Mouse (Mus musculus) E14TG2a.4 (cell line): ENCODE measurements at regions not wholly inside any gene's neighbourhood (a gene's known extent, or its start where the extent isn't known, plus 50 kb on each side); places are given as distances from the start of the nearest gene placed in this dataset.
A peak's percentile ranks its signal among the peaks of the same experiment; 100 is the strongest.

Experiments used
- H3K27me3 ChIP-seq: 2 replicates; pipeline ENCODE4 v1.6.1; 2014; ENCODE audit warnings: low read length, control low read depth; ENCODE audit not compliant: insufficient read depth
- H3K36me3 ChIP-seq: 2 replicates; pipeline ENCODE4 v1.6.1; 2014; ENCODE audit warnings: low read length, control low read depth; ENCODE audit not compliant: insufficient read depth
- H3K4me1 ChIP-seq: replicated peaks from 2 replicates; pipeline ENCODE4 v1.6.1; 2014; ENCODE audit warnings: low read depth, low read length, control low read depth
- H3K4me3 ChIP-seq: replicated peaks from 2 replicates; pipeline ENCODE4 v1.5.1; 2014; ENCODE audit warnings: mild to moderate bottlenecking, low read length
- H3K9me3 ChIP-seq: 2 replicates; pipeline ENCODE4 v1.6.1; 2014; ENCODE audit warnings: low read length, control low read depth
- CTCF ChIP-seq: conservative IDR thresholded peaks from 2 replicates; pipeline ENCODE4 v1.5.1; 2014; ENCODE audit warnings: low read length
- NANOG ChIP-seq: IDR thresholded peaks from 2 replicates; pipeline ENCODE4 v1.6.1; 2014; ENCODE audit warnings: borderline replicate concordance, low read length, mixed read lengths
- POU5F1 ChIP-seq: IDR thresholded peaks from 2 replicates; pipeline ENCODE4 v1.6.1; 2014; ENCODE audit warnings: low read length, borderline replicate concordance

DNA sequence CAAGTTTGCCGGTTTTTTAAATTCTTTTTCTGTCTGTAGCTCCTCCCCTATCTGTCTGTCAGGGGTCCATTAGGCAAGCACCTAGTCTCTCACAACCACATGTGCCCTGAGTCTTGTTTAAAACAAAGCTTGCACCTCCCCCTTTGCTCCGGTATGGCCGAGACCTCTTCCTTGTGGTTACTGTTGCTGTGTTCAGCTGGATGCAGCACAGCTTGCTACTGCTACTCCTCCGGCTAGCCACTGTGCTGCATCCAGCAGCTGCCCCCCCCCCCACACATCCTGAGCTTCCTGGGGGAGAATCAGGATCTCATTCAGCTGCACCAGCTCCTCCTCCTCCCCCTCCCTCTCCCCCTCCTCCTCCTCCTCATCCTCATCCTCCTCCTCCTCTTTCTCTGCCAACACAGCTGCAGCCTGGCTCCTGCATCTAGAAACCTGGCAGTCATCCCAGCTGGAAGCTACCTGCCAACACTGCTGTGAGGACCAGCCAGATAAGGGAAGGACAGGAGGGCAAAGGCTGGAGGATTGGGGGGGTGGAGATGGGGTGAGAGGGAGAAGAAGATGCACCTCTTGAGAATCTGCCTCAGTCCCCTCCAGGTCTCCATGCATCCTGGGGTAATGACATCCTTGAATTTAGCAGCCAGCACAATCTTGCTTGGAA, 114.8 kb upstream of the Tmem260 start:
- Histone ChIP-seq H3K27me3 (0 out of 2 replicates have a peak, but pooled peaks cover 3% of the 10 kb centered on the region), H3K9me3 (peaks cover 20% of the 10 kb centered on the region), H3K4me3 (no peak overlapping the region), H3K36me3 (no peaks in the 10 kb centered on the region), H3K4me1 (0 out of 2 replicates have a peak, but pooled peaks cover 10% of the 10 kb centered on the region)
- TF ChIP-seq NANOG = no peak
- no peak for TF ChIP-seq POU5F1
- TF ChIP-seq CTCF = no peak

GRCm38 (mm10) chr14:48331623-48332000, 114.3 kb upstream of the Tmem260 start:
- H3K9me3 ChIP-seq = peaks cover 20% of the 10 kb centered on the region
- TF ChIP-seq POU5F1 = no peak
- TF ChIP-seq CTCF = no peak
- TF ChIP-seq NANOG = no peak
- H3K27me3 ChIP-seq = 0 out of 2 replicates have a peak, but pooled peaks cover 3% of the 10 kb centered on the region
- H3K4me3 ChIP-seq = no peak overlapping the region
- 0 out of 2 replicates have a peak, but pooled peaks cover 10% of the 10 kb centered on the region for H3K4me1 ChIP-seq
- no peaks in the 10 kb centered on the region for H3K36me3 ChIP-seq

DNA sequence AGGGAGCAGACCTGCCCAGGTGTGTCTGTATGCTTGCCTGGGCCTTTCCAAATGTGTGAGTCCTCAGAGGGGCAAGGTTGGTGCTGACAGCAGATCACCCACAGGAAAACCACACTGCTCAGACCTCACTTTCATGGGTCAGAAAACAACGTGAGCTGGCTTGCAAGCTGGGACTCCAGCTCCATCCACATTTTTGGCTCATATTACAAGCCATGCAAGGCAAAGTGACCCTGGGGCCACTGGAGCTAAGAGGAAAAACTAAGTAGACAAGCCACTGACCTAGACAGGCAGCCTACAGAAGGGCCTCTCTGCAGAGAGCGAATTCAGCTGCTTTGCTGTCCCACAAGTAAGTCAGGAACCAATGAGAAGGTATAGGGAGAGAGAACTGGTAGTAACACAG, 113.7 kb upstream of the Tmem260 start:
- Histone ChIP-seq H3K4me3 (no peak overlapping the region), H3K27me3 (0 out of 2 replicates have a peak, but pooled peaks cover 3% of the 10 kb centered on the region), H3K4me1 (0 out of 2 replicates have a peak, but pooled peaks cover 10% of the 10 kb centered on the region), H3K9me3 (peaks cover 20% of the 10 kb centered on the region), H3K36me3 (no peaks in the 10 kb centered on the region)
- TF ChIP-seq POU5F1 (no peak), NANOG (no peak), CTCF (no peak)

DNA sequence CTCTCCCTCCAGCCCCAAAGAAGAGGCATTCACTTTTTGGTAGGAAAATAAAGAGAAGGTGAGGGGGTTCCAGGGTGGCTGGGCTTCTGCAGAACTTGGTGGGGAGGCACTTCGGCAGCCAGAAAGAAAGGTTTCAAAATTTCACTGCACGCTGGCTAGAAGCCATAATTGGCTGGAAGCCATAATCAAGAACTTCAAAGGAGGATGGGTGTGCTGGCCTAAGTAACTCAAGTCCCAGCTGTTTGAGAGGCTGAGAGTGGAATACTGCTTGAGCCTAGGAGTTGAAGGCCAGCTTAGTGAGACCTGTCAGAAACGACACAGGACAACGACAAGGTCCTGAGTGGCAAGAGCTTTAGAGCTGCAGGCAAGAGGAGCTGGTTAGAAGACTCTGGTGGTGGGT, 113.3 kb upstream of the Tmem260 start:
- H3K4me1 ChIP-seq = 0 out of 2 replicates have a peak, but pooled peaks cover 10% of the 10 kb centered on the region
- 0 out of 2 replicates have a peak, but pooled peaks cover 3% of the 10 kb centered on the region for H3K27me3 ChIP-seq
- peaks cover 20% of the 10 kb centered on the region for H3K9me3 ChIP-seq
- no peak overlapping the region for H3K4me3 ChIP-seq
- TF ChIP-seq NANOG (no peak), CTCF (no peak)
- no peaks in the 10 kb centered on the region for H3K36me3 ChIP-seq

- H3K27me3 ChIP-seq = 0 out of 2 replicates have a peak, but pooled peaks cover 3% of the 10 kb centered on the region
- 0 out of 2 replicates have a peak, but pooled peaks cover 10% of the 10 kb centered on the region for H3K4me1 ChIP-seq
- no peaks in the 10 kb centered on the region for H3K36me3 ChIP-seq
- no peak for TF ChIP-seq NANOG
- no peak for TF ChIP-seq POU5F1
- TF ChIP-seq CTCF = no peak
- H3K4me3 ChIP-seq = no peak overlapping the region
- peaks cover 12% of the 10 kb centered on the region for H3K9me3 ChIP-seq
These were observed 111.7 kb upstream of the Tmem260 start for GRCm38 (mm10) chr14:48334106-48334809.

DNA sequence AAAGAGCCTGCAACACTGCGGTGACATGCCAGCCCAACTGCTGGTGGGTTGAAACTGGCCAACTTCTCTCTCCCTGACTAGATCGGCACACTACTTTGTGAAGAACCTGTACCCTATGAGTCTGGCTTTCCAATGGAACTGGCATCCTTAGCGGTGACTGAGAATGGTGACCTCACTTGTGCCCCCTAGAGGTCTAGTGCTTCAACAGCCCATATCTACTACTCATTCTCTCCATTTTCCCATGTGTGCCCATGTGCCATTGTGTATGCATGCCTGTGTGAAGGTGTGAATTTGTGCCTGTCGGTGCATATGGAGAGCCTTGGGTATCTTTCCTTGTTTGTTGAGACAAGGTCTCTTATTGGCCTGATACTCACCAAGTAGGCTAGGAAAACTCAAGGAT, 106.5 kb upstream of the Tmem260 start:
- Histone ChIP-seq H3K4me3 (no peak overlapping the region), H3K36me3 (no peaks in the 10 kb centered on the region), H3K27me3 (no peaks in the 10 kb centered on the region), H3K9me3 (peaks cover 6% of the 10 kb centered on the region), H3K4me1 (no peaks in the 10 kb centered on the region)
- TF ChIP-seq NANOG (no peak), CTCF (peak; percentile 64), POU5F1 (no peak)

DNA sequence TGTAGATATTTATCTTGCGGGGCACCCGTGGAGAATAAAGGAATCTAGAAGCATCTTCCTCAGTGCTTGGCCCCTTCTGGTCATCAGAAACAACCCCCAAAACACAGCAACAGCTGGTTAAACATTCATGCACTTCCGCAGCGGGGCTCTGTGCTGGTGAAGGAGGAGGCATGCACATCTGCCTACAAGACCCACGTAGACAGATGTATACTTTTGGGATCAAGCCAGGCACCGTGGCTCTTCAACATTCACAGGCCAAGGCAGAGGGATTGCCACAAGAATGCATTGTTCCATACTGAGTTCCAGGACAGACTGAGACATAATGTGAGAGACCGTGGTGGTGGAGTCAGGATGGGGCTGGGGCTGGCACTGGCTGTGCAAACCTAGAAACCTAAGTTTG, 103.0 kb upstream of the Tmem260 start:
- Histone ChIP-seq H3K9me3 (peaks cover 5% of the 10 kb centered on the region), H3K36me3 (no peaks in the 10 kb centered on the region), H3K4me1 (peaks cover 4% of the 10 kb centered on the region; the same call in 1 of the 2 replicates), H3K27me3 (no peaks in the 10 kb centered on the region), H3K4me3 (no peak overlapping the region)
- TF ChIP-seq NANOG = no peak
- TF ChIP-seq POU5F1 = no peak
- no peak for TF ChIP-seq CTCF

GRCm38 (mm10) chr14:48345956-48346355, 100.0 kb upstream of the Tmem260 start:
- H3K9me3 ChIP-seq = no peaks in the 10 kb centered on the region
- H3K4me3 ChIP-seq = no peak overlapping the region
- TF ChIP-seq CTCF = no peak
- TF ChIP-seq POU5F1 = no peak
- TF ChIP-seq NANOG = no peak
- no peaks in the 10 kb centered on the region for H3K36me3 ChIP-seq
- no peaks in the 10 kb centered on the region for H3K27me3 ChIP-seq
- peaks cover 4% of the 10 kb centered on the region; the same call in 1 of the 2 replicates for H3K4me1 ChIP-seq
